Mouse (Mus musculus) heart, adult 11 months (tissue): ENCODE measurements at regions not wholly inside any gene's neighbourhood (a gene's known extent, or its start where the extent isn't known, plus 50 kb on each side); places are given as distances from the start of the nearest gene placed in this dataset.

ENCODE experiments used
- DNase-seq: peaks from one replicate; pipeline ENCODE4 v3.0.0; 2022

GRCm38 (mm10) chr7:36218386-36218785, 415.6 kb upstream of the Zfp507 start:
- no peak for DNase-seq

- peak; percentile 93 for DNase-seq
Measured at GRCm38 (mm10) chr7:36210034-36210433, 407.2 kb upstream of the Zfp507 start.

- DNase-seq = peak; percentile 46
Measured at GRCm38 (mm10) chr7:36207525-36208260, 404.9 kb upstream of the Zfp507 start.

GRCm38 (mm10) chr7:36198091-36198700, 395.4 kb upstream of the Zfp507 start:
- peak; percentile 57 for DNase-seq

- DNase-seq = peak; percentile 60
Measured at GRCm38 (mm10) chr7:36196154-36196720, 393.4 kb upstream of the Zfp507 start.

- DNase-seq = peak; percentile 65
Measured at GRCm38 (mm10) chr7:36192645-36193044, 389.8 kb upstream of the Zfp507 start.

GRCm38 (mm10) chr7:36177947-36178346, 375.1 kb upstream of the Zfp507 start:
- DNase-seq = peak; percentile 82

GRCm38 (mm10) chr7:36175296-36175695, 372.5 kb upstream of the Zfp507 start:
- peak; percentile 69 for DNase-seq

- DNase-seq = peak; percentile 58
Measured at GRCm38 (mm10) chr7:36172511-36172910, 369.7 kb upstream of the Zfp507 start.

- peak; percentile 79 for DNase-seq
Measured at GRCm38 (mm10) chr7:36157270-36157945, 354.6 kb upstream of the Zfp507 start.

GRCm38 (mm10) chr7:36156595-36156994, 353.8 kb upstream of the Zfp507 start:
- DNase-seq = peak; percentile 61

GRCm38 (mm10) chr7:36155576-36155975, 352.8 kb upstream of the Zfp507 start:
- no peak for DNase-seq

- DNase-seq = peak; percentile 84
Measured at GRCm38 (mm10) chr7:36155159-36155558, 352.4 kb upstream of the Zfp507 start.

- peak; percentile 85 for DNase-seq
Measured at GRCm38 (mm10) chr7:36150871-36151560, 348.2 kb upstream of the Zfp507 start.

GRCm38 (mm10) chr7:36136571-36136970, 333.8 kb upstream of the Zfp507 start:
- peak; percentile 81 for DNase-seq

GRCm38 (mm10) chr7:36134557-36134956, 331.8 kb upstream of the Zfp507 start:
- DNase-seq = peak; percentile 25

- DNase-seq = peak; percentile 85
Measured at GRCm38 (mm10) chr7:36133658-36134143, 330.9 kb upstream of the Zfp507 start.

- DNase-seq = peak; percentile 72
Measured at GRCm38 (mm10) chr7:36133026-36133425, 330.2 kb upstream of the Zfp507 start.

GRCm38 (mm10) chr7:36132569-36132968, 329.8 kb upstream of the Zfp507 start:
- DNase-seq = peak; percentile 78

GRCm38 (mm10) chr7:36097054-36097453, 294.3 kb upstream of the Zfp507 start:
- no peak for DNase-seq

GRCm38 (mm10) chr7:36095258-36096130, 292.7 kb upstream of the Zfp507 start:
- DNase-seq = peak; percentile 90

GRCm38 (mm10) chr7:36091132-36091531, 288.3 kb upstream of the Zfp507 start:
- DNase-seq = no peak
